Mouse (Mus musculus) neural tube, embryonic 14.5 days (tissue): Measurements from ENCODE around the gene Amhr2. TPM values are rescaled to one million over a fixed set of nuclear protein-coding genes. Genes with fewer than 3 reads are reported as not detected.

ENCODE experiments used
- ATAC-seq: fragments of 200-750 bp; cut with Nextera tagmentation; 2 replicates; pipeline ENCODE4 v1.8.0; 2017; ENCODE audit warnings: low read depth, mild to moderate bottlenecking, moderate TSS enrichment, moderate library complexity
- H3K27ac ChIP-seq: fragments of 300-500 bp; sonication (generic); 2 replicates; pipeline ENCODE4 v1.5.1; 2014; ENCODE audit warnings: low read depth, mild to moderate bottlenecking, control low read depth, low read length, moderate library complexity, mixed read lengths
- H3K27me3 ChIP-seq: fragments of 300-500 bp; sonication (generic); 2 replicates; pipeline ENCODE4 v1.6.1; 2014; ENCODE audit warnings: low read length; ENCODE audit not compliant: control insufficient read depth, insufficient read depth
- H3K36me3 ChIP-seq: fragments of 300-500 bp; sonication (generic); 2 replicates; pipeline ENCODE4 v1.6.1; 2014; ENCODE audit warnings: low read length, mixed read lengths; ENCODE audit not compliant: control insufficient read depth, insufficient read depth
- H3K4me1 ChIP-seq: fragments of 300-500 bp; sonication (generic); 2 replicates; pipeline ENCODE4 v1.6.1; 2014; ENCODE audit warnings: low read length; ENCODE audit not compliant: control insufficient read depth, insufficient read depth
- H3K4me2 ChIP-seq: fragments of 300-500 bp; sonication (generic); 2 replicates; pipeline ENCODE4 v1.6.1; 2014; ENCODE audit warnings: mild to moderate bottlenecking, low read depth, low read length, control low read depth
- H3K4me3 ChIP-seq: fragments of 300-500 bp; sonication (generic); 2 replicates; pipeline ENCODE4 v1.5.1; 2014; ENCODE audit warnings: low read depth, low read length, control low read depth, mixed read lengths
- H3K9ac ChIP-seq: fragments of 300-500 bp; sonication (generic); replicated peaks from 2 replicates; pipeline ENCODE4 v1.6.1; 2014; ENCODE audit warnings: low read depth, mild to moderate bottlenecking, control low read depth, low read length, mixed read lengths
- H3K9me3 ChIP-seq: fragments of 300-500 bp; sonication (generic); 2 replicates; pipeline ENCODE4 v1.6.1; 2016; ENCODE audit warnings: low read length; ENCODE audit not compliant: control insufficient read depth
- WGBS: fragments of 180-500 bp; shearing (Covaris S2); extraction: QIAGEN DNeasy Blood & Tissue Kit; methylation state at CpG from one replicate; pipeline ENCODE4 v1.1.7; 2014; 5-methylcytosine and 5-hydroxymethylcytosine counted together
- polyA plus RNA-seq: library from polyadenylated mRNA; unstranded; fragments of >200 nt; fragmentation: Nextera tagmentation; extraction: Ambion mirVana; gene quantifications from 2 replicates; pipeline ENCODE4 v1.2.1, GENCODE M21; 2014

The Amhr2 gene
- polyA plus RNA-seq, 1 experiment from 2014 or later: 0.82 TPM

GRCm38 (mm10) chr15:102500479-102500878, 55.3 kb downstream of the Amhr2 start:
- no peaks in the 10 kb centered on the region for H3K9me3 ChIP-seq
- no peak overlapping the region for H3K4me2 ChIP-seq
- H3K27ac ChIP-seq: no peak overlapping the region
- 95% methylated on average over 5 of the region's 5 CpGs for WGBS
- no peaks in the 10 kb centered on the region for H3K4me1 ChIP-seq
- H3K36me3 ChIP-seq: peaks cover 78% of the 10 kb centered on the region
- H3K27me3 ChIP-seq: no peaks in the 10 kb centered on the region
- ATAC-seq: no peak
- no peak overlapping the region for H3K4me3 ChIP-seq
- H3K9ac ChIP-seq: no peak overlapping the region

- ATAC-seq: no peak
- H3K36me3 ChIP-seq: peaks cover 77% of the 10 kb centered on the region
- WGBS: 92% methylated on average over 19 of the region's 19 CpGs
Observed at GRCm38 (mm10) chr15:102501084-102501814, 56.1 kb downstream of the Amhr2 start.

GRCm38 (mm10) chr15:102502254-102502840, 57.2 kb downstream of the Amhr2 start:
- WGBS: 87% methylated on average over 9 of the region's 9 CpGs
- H3K9me3 ChIP-seq: no peaks in the 10 kb centered on the region
- H3K36me3 ChIP-seq: peaks cover 72% of the 10 kb centered on the region
- H3K4me1 ChIP-seq: no peaks in the 10 kb centered on the region
- H3K9ac ChIP-seq: no peak overlapping the region
- no peaks in the 10 kb centered on the region for H3K27me3 ChIP-seq
- no peak overlapping the region for H3K4me2 ChIP-seq
- no peak for ATAC-seq
- no peak overlapping the region for H3K27ac ChIP-seq
- no peak overlapping the region for H3K4me3 ChIP-seq

More at GRCm38 (mm10) chr15:102501084-102501814, 56.1 kb downstream of the Amhr2 start:
- Histone ChIP-seq H3K4me3 (no peak overlapping the region), H3K9me3 (no peaks in the 10 kb centered on the region), H3K4me1 (no peaks in the 10 kb centered on the region), H3K27ac (no peak overlapping the region), H3K9ac (no peak overlapping the region), H3K4me2 (no peak overlapping the region), H3K27me3 (no peaks in the 10 kb centered on the region)

- Histone ChIP-seq H3K27ac (no peak within 1 kb of the TSS), H3K4me3 (no peak within 1 kb of the TSS)
- WGBS: 91% methylated on average over 1 of the region's 1 CpGs
Observed at GRCm38 (mm10) chr15:102503447-102503846, 58.3 kb downstream of the Amhr2 start, which contains the start of gene Gm10337. TSS of gene Gm10337 (plus strand) at chr15:102503722.

More at GRCm38 (mm10) chr15:102503447-102503846, 58.3 kb downstream of the Amhr2 start, which contains the start of gene Gm10337:
- no peaks in the 10 kb centered on the region for H3K9me3 ChIP-seq
- H3K27me3 ChIP-seq: no peaks in the 10 kb centered on the region
- H3K4me2 ChIP-seq: no peak within 1 kb of the TSS
- peaks cover 69% of the 10 kb centered on the region for H3K36me3 ChIP-seq
- no peak within 1 kb of the TSS for H3K9ac ChIP-seq
- ATAC-seq: no peak
- 0 out of 2 replicates have a peak, but pooled peaks cover 3% of the 10 kb centered on the region for H3K4me1 ChIP-seq

Other genes with a start within 250 kb of the Amhr2 start
- gene Zfp740, start 242.1 kb upstream of the Amhr2 start, polyA plus RNA-seq: 38.2 and 52.9 TPM in 2 replicates
- 28.7 and 36.5 TPM in 2 replicates for gene Csad, start 240.6 kb upstream of the Amhr2 start, polyA plus RNA-seq
- gene Itgb7, start 213.4 kb upstream of the Amhr2 start, polyA plus RNA-seq: 0.55 and 1.6 TPM in 2 replicates
- gene Rarg, start 187.8 kb upstream of the Amhr2 start, polyA plus RNA-seq: 4.3 and 6.9 TPM in 2 replicates
- not detected in 2 replicates for gene Gm9918, start 174.8 kb upstream of the Amhr2 start, polyA plus RNA-seq
- 54.0 and 55.1 TPM in 2 replicates for gene Mfsd5, start 165.9 kb upstream of the Amhr2 start, polyA plus RNA-seq
- 3.4 and 4.4 TPM in 2 replicates for gene Espl1, start 149.1 kb upstream of the Amhr2 start, polyA plus RNA-seq
- 546 and 560 TPM in 2 replicates for gene Pfdn5, start 119.3 kb upstream of the Amhr2 start, polyA plus RNA-seq
- 89.1 and 99.2 TPM in 2 replicates for gene Myg1, start 113.7 kb upstream of the Amhr2 start, polyA plus RNA-seq
- 25.8 and 26.8 TPM in 2 replicates for gene Aaas, start 94.6 kb upstream of the Amhr2 start, polyA plus RNA-seq
- 0.39 and 4.0 TPM in 2 replicates for gene Sp7, start 78.2 kb upstream of the Amhr2 start, polyA plus RNA-seq
- gene Sp1, start 39.2 kb upstream of the Amhr2 start, polyA plus RNA-seq: 5.3 and 6.3 TPM in 2 replicates
- gene Prr13, start 13.7 kb downstream of the Amhr2 start, polyA plus RNA-seq: 85.8 and 104 TPM in 2 replicates
- gene Pcbp2, start 25.2 kb downstream of the Amhr2 start, polyA plus RNA-seq: 159 and 160 TPM in 2 replicates
- 8.5 TPM in 1 of 2 replicates, not detected in the other for gene Gm10337, start 58.4 kb downstream of the Amhr2 start, polyA plus RNA-seq
- gene Map3k12, start 71.7 kb downstream of the Amhr2 start, polyA plus RNA-seq: 44.8 and 48.8 TPM in 2 replicates
- gene Tarbp2, start 72.8 kb downstream of the Amhr2 start, polyA plus RNA-seq: 86.4 and 87.7 TPM in 2 replicates
- 16.0 and 23.9 TPM in 2 replicates for gene Npff, start 79.6 kb downstream of the Amhr2 start, polyA plus RNA-seq
- not detected in 2 replicates for gene Gm28047, start 179.7 kb downstream of the Amhr2 start, polyA plus RNA-seq
- gene Atf7, start 180.1 kb downstream of the Amhr2 start, polyA plus RNA-seq: 13.3 and 16.2 TPM in 2 replicates
- 44.6 and 47.5 TPM in 2 replicates for gene Atp5g2, start 227.0 kb downstream of the Amhr2 start, polyA plus RNA-seq